Mouse (Mus musculus): ENCODE data around the gene Tmem245. TPM values are rescaled to one million over a fixed set of nuclear protein-coding genes. Genes with fewer than 3 reads are reported as not detected.

The Tmem245 gene
- total and polyA plus RNA-seq, 2 experiments from 2014 or later: 11.2 to 29.6 TPM

DNA sequence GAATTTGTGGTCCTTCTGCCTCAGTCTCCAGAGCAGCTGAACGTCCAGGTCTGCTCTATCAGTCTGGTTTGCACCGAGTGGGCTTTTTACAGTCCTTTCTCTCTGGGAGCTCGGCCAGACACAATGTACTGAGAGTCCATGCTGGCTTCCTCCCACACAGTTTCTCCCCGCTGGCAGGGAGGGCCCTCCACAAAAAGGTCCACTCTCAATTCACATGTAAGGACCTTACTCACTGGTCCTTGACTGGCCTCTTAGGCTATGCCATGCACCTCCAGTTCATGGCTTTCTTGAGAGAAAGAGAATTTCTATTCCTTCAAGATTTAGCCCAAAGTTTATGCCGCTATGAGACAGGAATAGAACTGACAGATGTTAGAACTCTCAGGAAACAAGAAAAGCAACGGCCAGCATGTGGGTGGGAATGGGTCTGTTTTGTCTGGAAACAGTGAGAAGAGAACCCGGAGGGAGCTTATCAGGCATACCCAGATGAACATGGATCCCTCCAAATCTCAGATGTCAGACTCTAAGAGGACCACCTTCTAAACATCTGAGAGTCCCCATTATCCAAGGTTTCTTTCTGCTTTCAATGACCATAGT, 18.4 kb upstream of the Tmem245 start:
- TF ChIP-seq CTCF (IDR thresholded peaks at IDR 0.05): no peak

GRCm38 (mm10) chr4:56963687-56964086, 16.4 kb upstream of the Tmem245 start:
- no peak for ATAC-seq (ENCODE audit: low FRiP score)

More for the DNA sequence above, 18.4 kb upstream of the Tmem245 start:
- H3K9ac ChIP-seq (replicated peaks; ENCODE audit: low read length, poor library complexity, severe bottlenecking): no peak overlapping the region
- DNase-seq (ENCODE audit: low spot score) (no peak), ATAC-seq (ENCODE audit: low FRiP score) (no peak)
- H3K4me2 ChIP-seq (ENCODE audit: low read depth, low read length, poor library complexity, severe bottlenecking): no peak overlapping the region
- 76% methylated on average over 7 of the region's 7 CpGs for WGBS
- no peaks in the 10 kb centered on the region for H3K4me1 ChIP-seq (ENCODE audit: insufficient read depth, low read length)
- H3K4me3 ChIP-seq (ENCODE audit: low read depth, low read length): no peak overlapping the region
- H3K36me3 ChIP-seq (ENCODE audit: insufficient read depth, low read length): peaks cover 51% of the 10 kb centered on the region
- H3K9me3 ChIP-seq (ENCODE audit: low read length): no peaks in the 10 kb centered on the region
- H3K27me3 ChIP-seq (ENCODE audit: insufficient read depth, low read length): no peaks in the 10 kb centered on the region
- H3K27ac ChIP-seq (ENCODE audit: low read depth, low read length): no peak overlapping the region

DNA sequence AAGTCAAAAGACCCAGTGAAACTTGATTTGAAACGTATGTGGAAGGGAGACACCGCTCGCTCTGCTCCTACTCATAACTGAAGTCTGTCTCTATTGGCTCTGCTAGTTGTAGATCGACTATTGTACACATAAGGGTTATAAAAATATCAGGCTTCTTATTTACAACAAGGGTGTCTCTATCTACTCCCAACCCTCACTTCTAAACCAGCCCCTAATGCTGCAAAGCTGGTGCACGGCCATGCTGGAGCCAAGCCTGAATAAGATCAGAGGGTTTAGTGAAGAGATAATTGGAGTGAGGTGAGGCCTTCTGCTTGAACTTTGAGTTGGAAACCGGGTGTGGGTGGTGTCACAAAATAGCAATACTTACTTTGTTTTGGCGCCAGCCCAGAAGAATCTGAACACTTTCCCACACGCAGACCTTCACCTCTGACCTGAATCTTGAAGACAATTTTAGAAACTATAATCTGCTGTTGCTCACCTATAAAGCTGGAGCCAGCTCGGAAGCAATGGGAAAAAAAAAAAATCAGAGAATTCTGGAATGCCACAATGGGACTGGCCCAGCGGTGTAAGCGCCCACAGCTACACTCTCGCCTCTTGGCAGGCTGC, 14.2 kb upstream of the Tmem245 start:
- no peak overlapping the region for H3K4me2 ChIP-seq (ENCODE audit: low read depth, low read length, poor library complexity, severe bottlenecking)
- no peak for ATAC-seq (ENCODE audit: low FRiP score)

More at GRCm38 (mm10) chr4:56963687-56964086, 16.4 kb upstream of the Tmem245 start:
- H3K27me3 ChIP-seq (ENCODE audit: insufficient read depth, low read length): no peaks in the 10 kb centered on the region
- no peak overlapping the region for H3K9ac ChIP-seq (replicated peaks; ENCODE audit: low read length, poor library complexity, severe bottlenecking)
- 93% methylated on average over 6 of the region's 6 CpGs for WGBS
- H3K4me2 ChIP-seq (ENCODE audit: low read depth, low read length, poor library complexity, severe bottlenecking): no peak overlapping the region
- H3K27ac ChIP-seq (ENCODE audit: low read depth, low read length): no peak overlapping the region
- DNase-seq (ENCODE audit: low spot score): no peak
- H3K4me1 ChIP-seq (ENCODE audit: insufficient read depth, low read length): no peaks in the 10 kb centered on the region
- H3K36me3 ChIP-seq (ENCODE audit: insufficient read depth, low read length): peaks cover 40% of the 10 kb centered on the region
- H3K4me3 ChIP-seq (ENCODE audit: low read depth, low read length): no peak overlapping the region
- no peaks in the 10 kb centered on the region for H3K9me3 ChIP-seq (ENCODE audit: low read length)
- no peak for TF ChIP-seq CTCF (IDR thresholded peaks at IDR 0.05)

GRCm38 (mm10) chr4:56957518-56957917, 10.3 kb upstream of the Tmem245 start:
- H3K4me1 ChIP-seq (ENCODE audit: insufficient read depth, low read length): no peaks in the 10 kb centered on the region
- no peak for TF ChIP-seq CTCF (IDR thresholded peaks at IDR 0.05)
- no peak overlapping the region for H3K4me3 ChIP-seq (ENCODE audit: low read depth, low read length)
- 66% methylated on average over 9 of the region's 9 CpGs for WGBS
- peaks cover 11% of the 10 kb centered on the region; the same call in 1 of the 2 replicates for H3K36me3 ChIP-seq (ENCODE audit: insufficient read depth, low read length)
- H3K9me3 ChIP-seq (ENCODE audit: low read length): no peaks in the 10 kb centered on the region
- H3K4me2 ChIP-seq (ENCODE audit: low read depth, low read length, poor library complexity, severe bottlenecking): no peak overlapping the region
- ATAC-seq (ENCODE audit: low FRiP score) (no peak), DNase-seq (ENCODE audit: low spot score) (no peak)
- H3K27ac ChIP-seq (ENCODE audit: low read depth, low read length): no peak overlapping the region
- H3K9ac ChIP-seq (replicated peaks; ENCODE audit: low read length, poor library complexity, severe bottlenecking): no peak overlapping the region
- no peaks in the 10 kb centered on the region for H3K27me3 ChIP-seq (ENCODE audit: insufficient read depth, low read length)

More for the DNA sequence above, 14.2 kb upstream of the Tmem245 start:
- Histone ChIP-seq H3K9me3 (ENCODE audit: low read length) (no peaks in the 10 kb centered on the region), H3K36me3 (ENCODE audit: insufficient read depth, low read length) (peaks cover 26% of the 10 kb centered on the region), H3K4me1 (ENCODE audit: insufficient read depth, low read length) (no peaks in the 10 kb centered on the region), H3K27ac (ENCODE audit: low read depth, low read length) (no peak overlapping the region), H3K27me3 (ENCODE audit: insufficient read depth, low read length) (no peaks in the 10 kb centered on the region), H3K4me3 (ENCODE audit: low read depth, low read length) (no peak overlapping the region), H3K9ac (replicated peaks; ENCODE audit: low read length, poor library complexity, severe bottlenecking) (no peak overlapping the region)
- no peak for DNase-seq (ENCODE audit: low spot score)
- WGBS: 86% methylated on average over 12 of the region's 12 CpGs
- TF ChIP-seq CTCF (IDR thresholded peaks at IDR 0.05): no peak

DNA sequence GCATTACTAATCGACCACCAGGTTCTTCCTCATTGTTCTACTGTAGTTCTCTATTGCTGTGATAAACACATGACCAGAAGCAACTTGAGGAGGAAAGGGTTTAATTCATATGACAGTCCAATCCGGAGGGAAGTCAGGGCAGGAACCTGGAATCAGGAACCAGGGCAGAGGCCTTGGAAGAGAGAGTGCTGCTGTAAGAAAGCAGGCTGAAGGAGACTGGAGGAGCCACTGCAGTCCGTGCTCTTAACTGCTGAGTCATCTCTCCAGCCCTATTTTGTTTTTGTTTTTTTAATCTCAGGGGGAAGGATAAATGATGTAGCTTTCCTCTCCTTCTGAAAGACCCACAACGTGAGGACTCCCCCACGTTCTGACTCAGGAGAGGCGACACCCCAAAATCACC, 6.0 kb upstream of the Tmem245 start:
- no peaks in the 10 kb centered on the region for H3K27me3 ChIP-seq (ENCODE audit: insufficient read depth, low read length)
- no peak overlapping the region for H3K9ac ChIP-seq (replicated peaks; ENCODE audit: low read length, poor library complexity, severe bottlenecking)
- DNase-seq (ENCODE audit: low spot score) (no peak), ATAC-seq (ENCODE audit: low FRiP score) (no peak)
- no peaks in the 10 kb centered on the region for H3K9me3 ChIP-seq (ENCODE audit: low read length)
- no peak overlapping the region for H3K27ac ChIP-seq (ENCODE audit: low read depth, low read length)
- H3K4me1 ChIP-seq (ENCODE audit: insufficient read depth, low read length): no peaks in the 10 kb centered on the region
- WGBS: 82% methylated on average over 6 of the region's 6 CpGs
- H3K4me3 ChIP-seq (ENCODE audit: low read depth, low read length): no peak overlapping the region
- TF ChIP-seq CTCF (IDR thresholded peaks at IDR 0.05): no peak
- no peaks in the 10 kb centered on the region for H3K36me3 ChIP-seq (ENCODE audit: insufficient read depth, low read length)
- H3K4me2 ChIP-seq (ENCODE audit: low read depth, low read length, poor library complexity, severe bottlenecking): no peak overlapping the region

DNA sequence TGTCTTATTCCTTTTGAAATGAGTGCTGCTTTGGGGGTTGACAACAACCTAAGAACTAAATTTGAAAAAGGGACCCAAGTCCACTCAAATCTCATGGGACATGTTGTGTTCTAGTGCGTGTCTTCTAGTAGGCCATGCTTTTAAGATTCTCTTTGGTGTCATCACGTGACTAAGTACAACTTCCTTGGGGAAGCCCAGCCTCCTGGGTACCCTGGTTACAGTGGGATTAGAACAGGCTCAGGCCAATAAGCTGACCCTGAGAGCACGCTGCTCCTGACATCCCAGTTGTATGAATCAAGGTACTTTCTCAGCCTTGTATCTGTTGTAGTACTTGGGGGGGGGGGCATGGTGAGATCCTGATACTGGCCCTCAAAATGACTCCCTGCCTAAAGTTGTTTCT, 4.5 kb upstream of the Tmem245 start:
- H3K4me1 ChIP-seq (ENCODE audit: insufficient read depth, low read length): no peaks in the 10 kb centered on the region
- DNase-seq (ENCODE audit: low spot score): no peak
- no peak overlapping the region for H3K4me2 ChIP-seq (ENCODE audit: low read depth, low read length, poor library complexity, severe bottlenecking)
- H3K9ac ChIP-seq (replicated peaks; ENCODE audit: low read length, poor library complexity, severe bottlenecking): no peak overlapping the region
- no peak overlapping the region for H3K4me3 ChIP-seq (ENCODE audit: low read depth, low read length)
- 86% methylated on average over 3 of the region's 3 CpGs for WGBS
- H3K36me3 ChIP-seq (ENCODE audit: insufficient read depth, low read length): no peaks in the 10 kb centered on the region
- no peaks in the 10 kb centered on the region for H3K27me3 ChIP-seq (ENCODE audit: insufficient read depth, low read length)
- no peak for TF ChIP-seq CTCF (IDR thresholded peaks at IDR 0.05)
- ATAC-seq (ENCODE audit: low FRiP score): no peak
- H3K27ac ChIP-seq (ENCODE audit: low read depth, low read length): no peak overlapping the region
- no peaks in the 10 kb centered on the region for H3K9me3 ChIP-seq (ENCODE audit: low read length)
